Mouse (Mus musculus) regulatory T cell (primary cell): Measurements from ENCODE around the gene Tcstv1.
"Not testable (repeated sequence)": the region's sequence is repeated elsewhere in the genome, so short reads cannot be mapped to it uniquely, and the experiment has no call there.

Experiments
- in situ Hi-C: fragments of 300-600 bp; cut with MboI, MseI; formaldehyde crosslinking; loops from one replicate; pipeline ENCODE4 v1.15.1; 2025; ENCODE audit warnings: high pct_unique_total_duplicates

Tcstv1 gene

GRCm38 (mm10) chr13:119894685-119895084 is at the start of gene Tcstv1:
Gene Tcstv1 (minus strand): TSS chr13:119894785.
- in situ Hi-C loops = not testable (repeated sequence)

GRCm38 (mm10) chr13:119929172-119929571 is 34.6 kb upstream of the Tcstv1 start, which contains the start of gene Gm21761:
Gene Gm21761 (minus strand): TSS chr13:119929272.
- in situ Hi-C loops = not testable (repeated sequence)

- in situ Hi-C loops = not testable (repeated sequence)
These were observed 30.2 kb upstream of the Tcstv1 start for GRCm38 (mm10) chr13:119924597-119925340.

- in situ Hi-C loops = loop anchor here (5.0 kb wide), 1 partner anchor 235 kb away; no protein-coding TSS in a partner anchor
These were observed 22.6 kb upstream of the Tcstv1 start for GRCm38 (mm10) chr13:119916966-119917722.

- in situ Hi-C loops = loop anchor here (5.0 kb wide), 1 partner anchor 236 kb away; no protein-coding TSS in a partner anchor
These were observed 21.9 kb upstream of the Tcstv1 start for GRCm38 (mm10) chr13:119916449-119916848.

- in situ Hi-C loops = not testable (repeated sequence)
These were observed 4.0 kb upstream of the Tcstv1 start for GRCm38 (mm10) chr13:119898549-119898948.

GRCm38 (mm10) chr13:119886896-119887295 is 7.7 kb downstream of the Tcstv1 start:
- in situ Hi-C loops = not testable (repeated sequence)

- in situ Hi-C loops = not testable (repeated sequence)
These were observed 30.1 kb downstream of the Tcstv1 start for GRCm38 (mm10) chr13:119864395-119864999.

GRCm38 (mm10) chr13:119862399-119862798 is 32.2 kb downstream of the Tcstv1 start:
- in situ Hi-C loops = not testable (repeated sequence)
